Mouse (Mus musculus) forebrain, postnatal 0 days (tissue): ENCODE data around the gene Asf1b. TPM values are rescaled to one million over a fixed set of nuclear protein-coding genes. Genes with fewer than 3 reads are reported as not detected.
"Not testable (repeated sequence)": the region's sequence is repeated elsewhere in the genome, so short reads cannot be mapped to it uniquely, and the experiment has no call there.

Source experiments
- ATAC-seq: fragments of 200-750 bp; cut with Nextera tagmentation; 2 replicates; pipeline ENCODE4 v1.8.0; 2017; ENCODE audit warnings: mild to moderate bottlenecking, moderate library complexity
- DNase-seq: peaks from one replicate; pipeline ENCODE4 v3.0.0-alpha.2; 2015
- H3K27ac ChIP-seq: fragments of 300-500 bp; sonication (generic); 2 replicates; pipeline ENCODE4 v1.5.1; 2014; ENCODE audit warnings: low read depth, mild to moderate bottlenecking, antibody characterized with exemption, low read length, moderate library complexity, mixed read lengths
- H3K27me3 ChIP-seq: fragments of 300-500 bp; sonication (generic); 2 replicates; pipeline ENCODE4 v1.6.1; 2014; ENCODE audit warnings: mild to moderate bottlenecking, low read length, mixed read lengths; ENCODE audit not compliant: insufficient read depth
- H3K36me3 ChIP-seq: fragments of 300-500 bp; sonication (generic); 2 replicates; pipeline ENCODE4 v1.6.1; 2014; ENCODE audit warnings: mild to moderate bottlenecking, moderate library complexity; ENCODE audit not compliant: insufficient read depth
- H3K4me1 ChIP-seq: fragments of 300-500 bp; sonication (generic); 2 replicates; pipeline ENCODE4 v1.6.1; 2014; ENCODE audit warnings: antibody characterized with exemption; ENCODE audit not compliant: insufficient read depth
- H3K4me2 ChIP-seq: fragments of 300-500 bp; sonication (generic); 2 replicates; pipeline ENCODE4 v1.6.1; 2014; ENCODE audit warnings: low read depth, mild to moderate bottlenecking, moderate library complexity
- H3K4me3 ChIP-seq: fragments of 300-500 bp; sonication (generic); 2 replicates; pipeline ENCODE4 v1.5.1; 2014; ENCODE audit warnings: low read depth, low read length, mixed read lengths
- H3K9ac ChIP-seq: fragments of 300-500 bp; sonication (generic); 2 replicates; pipeline ENCODE4 v1.6.1; 2014; ENCODE audit warnings: mild to moderate bottlenecking
- H3K9me3 ChIP-seq: fragments of 300-500 bp; sonication (generic); 2 replicates; pipeline ENCODE4 v1.6.1; 2016; ENCODE audit warnings: low read length
- CTCF ChIP-seq: sonication (generic); IDR thresholded peaks from 2 replicates; pipeline ENCODE4 v1.5.1; 2016; ENCODE audit warnings: antibody characterized with exemption, control low read depth, low read depth
- WGBS: fragments of 180-500 bp; shearing (Covaris S2); extraction: QIAGEN DNeasy Blood & Tissue Kit; methylation state at CpG from one replicate; pipeline ENCODE4 v1.1.7; 2014; 5-methylcytosine and 5-hydroxymethylcytosine counted together
- polyA plus RNA-seq: library from polyadenylated mRNA; unstranded; fragments of >200 nt; fragmentation: Nextera tagmentation; extraction: Ambion mirVana; gene quantifications from 2 replicates; pipeline ENCODE4 v1.2.1, GENCODE M21; 2015
- total RNA-seq: library from RNA; depleted of rRNA; stranded (reverse); fragments of >200 nt; gene quantifications from 2 replicates; pipeline ENCODE4 v1.2.3, GENCODE M21; 2014

Gene Asf1b
- total and polyA plus RNA-seq, 2 experiments from 2014 or later, result 5.0 to 5.1 TPM

- DNase-seq (no peak), ATAC-seq (no peak)
- H3K27ac ChIP-seq, result no peak overlapping the region
- no peak for TF ChIP-seq CTCF
- peaks cover 26% of the 10 kb centered on the region for H3K36me3 ChIP-seq
- no peaks in the 10 kb centered on the region for H3K27me3 ChIP-seq
- H3K9me3 ChIP-seq, result no peaks in the 10 kb centered on the region
- H3K4me1 ChIP-seq, result peaks cover 10% of the 10 kb centered on the region
- no peak overlapping the region for H3K4me3 ChIP-seq
- no peak overlapping the region for H3K9ac ChIP-seq
- H3K4me2 ChIP-seq, result no peak overlapping the region
- 63% methylated on average over 9 of the region's 9 CpGs for WGBS
Observed at GRCm38 (mm10) chr8:83978200-83978599, 22.9 kb downstream of the Asf1b start.

DNA sequence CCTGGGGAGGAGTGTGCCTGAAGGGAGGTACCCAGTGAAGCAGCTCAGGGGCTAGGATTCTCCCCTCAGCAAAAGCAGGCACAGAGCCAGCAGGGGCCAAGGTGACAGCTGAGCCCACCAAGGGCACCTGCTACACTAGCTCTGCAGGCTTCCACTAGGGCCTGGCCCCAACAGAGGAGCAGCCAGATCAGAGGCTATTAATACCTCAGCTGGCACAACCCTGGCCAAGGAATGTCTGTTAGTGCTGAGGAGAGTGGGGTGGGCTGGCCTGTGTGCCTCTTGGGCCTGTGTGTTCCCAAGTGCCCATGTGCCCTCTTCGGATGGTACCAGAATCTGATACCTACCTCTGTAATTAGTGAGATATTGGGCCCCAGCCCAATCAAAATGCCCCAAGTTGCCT, 24.9 kb downstream of the Asf1b start:
- Histone ChIP-seq H3K9me3 (no peaks in the 10 kb centered on the region), H3K36me3 (peaks cover 44% of the 10 kb centered on the region), H3K4me1 (0 out of 2 replicates have a peak, but pooled peaks cover 5% of the 10 kb centered on the region), H3K9ac (no peak overlapping the region), H3K4me3 (no peak overlapping the region), H3K27me3 (no peaks in the 10 kb centered on the region), H3K27ac (no peak overlapping the region), H3K4me2 (no peak overlapping the region)
- no peak for ATAC-seq
- 96% methylated on average over 1 of the region's 1 CpGs for WGBS
- no peak for TF ChIP-seq CTCF
- DNase-seq, result no peak

- TF ChIP-seq CTCF, result no peak
- Histone ChIP-seq H3K4me1 (0 out of 2 replicates have a peak, but pooled peaks cover 5% of the 10 kb centered on the region), H3K4me3 (no peak overlapping the region), H3K27me3 (no peaks in the 10 kb centered on the region), H3K36me3 (peaks cover 50% of the 10 kb centered on the region), H3K27ac (no peak overlapping the region), H3K4me2 (no peak overlapping the region), H3K9me3 (no peaks in the 10 kb centered on the region), H3K9ac (no peak overlapping the region)
- 70% methylated on average over 8 of the region's 8 CpGs for WGBS
- no peak for DNase-seq
- 0 out of 2 replicates have a peak, but pooled peaks have one; percentile 20 for ATAC-seq
Observed at GRCm38 (mm10) chr8:83980845-83981244, 25.5 kb downstream of the Asf1b start.

- H3K4me1 ChIP-seq, result 0 out of 2 replicates have a peak, but pooled peaks cover 5% of the 10 kb centered on the region
- no peak for TF ChIP-seq CTCF
- H3K4me2 ChIP-seq, result no peak overlapping the region
- no peaks in the 10 kb centered on the region for H3K9me3 ChIP-seq
- no peak for ATAC-seq
- no peak overlapping the region for H3K27ac ChIP-seq
- no peak for DNase-seq
- peaks cover 56% of the 10 kb centered on the region for H3K36me3 ChIP-seq
- no peak overlapping the region for H3K4me3 ChIP-seq
- WGBS, result 93% methylated on average over 7 of the region's 7 CpGs
- H3K27me3 ChIP-seq, result no peaks in the 10 kb centered on the region
- H3K9ac ChIP-seq, result no peak overlapping the region
Observed at GRCm38 (mm10) chr8:83981533-83981932, 26.2 kb downstream of the Asf1b start.

DNA sequence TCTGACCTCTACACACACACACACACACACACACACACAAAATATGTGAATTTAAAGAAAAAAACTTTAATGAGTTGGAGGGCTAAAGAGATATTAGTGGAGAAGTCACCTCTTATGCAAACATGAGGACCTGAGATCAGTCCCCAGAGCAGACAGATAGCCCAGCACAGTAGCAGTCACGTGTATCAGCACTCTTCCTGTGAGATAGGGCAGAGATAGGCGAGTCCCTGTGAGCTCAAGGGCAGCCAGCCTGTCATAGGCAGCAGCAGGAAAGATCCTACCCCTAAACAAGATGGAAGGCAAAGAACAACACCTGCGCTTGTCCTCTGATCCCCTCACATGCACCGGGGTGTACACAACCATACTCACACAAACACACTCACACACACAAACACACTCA, 27.1 kb downstream of the Asf1b start:
- ATAC-seq, result no peak
- DNase-seq, result no peak
- WGBS, result 92% methylated on average over 4 of the region's 4 CpGs
- peaks cover 66% of the 10 kb centered on the region for H3K36me3 ChIP-seq
- H3K4me3 ChIP-seq, result no peak overlapping the region
- H3K4me1 ChIP-seq, result 0 out of 2 replicates have a peak, but pooled peaks cover 5% of the 10 kb centered on the region
- H3K27me3 ChIP-seq, result no peaks in the 10 kb centered on the region
- no peak for TF ChIP-seq CTCF
- H3K27ac ChIP-seq, result no peak overlapping the region
- H3K9ac ChIP-seq, result no peak overlapping the region
- H3K9me3 ChIP-seq, result no peaks in the 10 kb centered on the region
- H3K4me2 ChIP-seq, result no peak overlapping the region

- not testable (repeated sequence) for H3K9me3 ChIP-seq, H3K4me3 ChIP-seq, H3K4me1 ChIP-seq, H3K4me2 ChIP-seq, H3K9ac ChIP-seq, ATAC-seq, H3K27ac ChIP-seq, DNase-seq, H3K27me3 ChIP-seq
- 99% methylated on average over 2 of the region's 2 CpGs for WGBS
- TF ChIP-seq CTCF, result peak; percentile 45
- H3K36me3 ChIP-seq, result peaks cover 73% of the 10 kb centered on the region
Observed at GRCm38 (mm10) chr8:83983222-83983621, 27.9 kb downstream of the Asf1b start.

DNA sequence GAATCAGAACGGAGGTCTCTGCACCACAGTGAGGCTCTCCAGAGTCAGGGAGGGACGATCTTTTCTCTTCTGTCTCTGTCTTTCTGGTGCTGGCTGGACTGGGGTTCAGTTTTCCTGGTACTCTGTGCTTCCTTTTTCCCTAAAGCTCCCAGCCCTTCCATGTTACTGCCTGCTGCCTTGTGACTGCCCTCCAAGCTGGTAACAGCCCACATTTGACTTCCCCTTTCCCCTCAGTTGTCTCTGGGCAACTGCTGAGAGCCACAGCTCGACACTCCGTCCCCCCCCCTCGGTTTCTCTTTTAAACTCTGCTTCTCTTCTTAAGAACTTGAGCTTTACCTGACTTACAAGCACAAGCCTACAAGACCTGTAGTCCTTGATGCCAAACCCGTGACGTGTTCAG, 33.9 kb downstream of the Asf1b start:
- H3K4me1 ChIP-seq, result no peaks in the 10 kb centered on the region
- ATAC-seq (no peak), DNase-seq (no peak)
- 93% methylated on average over 7 of the region's 7 CpGs for WGBS
- no peak overlapping the region for H3K9ac ChIP-seq
- no peak overlapping the region for H3K4me3 ChIP-seq
- no peaks in the 10 kb centered on the region for H3K9me3 ChIP-seq
- no peak overlapping the region for H3K27ac ChIP-seq
- H3K4me2 ChIP-seq, result no peak overlapping the region
- H3K36me3 ChIP-seq, result peaks cover 84% of the 10 kb centered on the region
- H3K27me3 ChIP-seq, result no peaks in the 10 kb centered on the region
- no peak for TF ChIP-seq CTCF
